Mouse (Mus musculus): Measurements from ENCODE around the gene Wasl.

DNA sequence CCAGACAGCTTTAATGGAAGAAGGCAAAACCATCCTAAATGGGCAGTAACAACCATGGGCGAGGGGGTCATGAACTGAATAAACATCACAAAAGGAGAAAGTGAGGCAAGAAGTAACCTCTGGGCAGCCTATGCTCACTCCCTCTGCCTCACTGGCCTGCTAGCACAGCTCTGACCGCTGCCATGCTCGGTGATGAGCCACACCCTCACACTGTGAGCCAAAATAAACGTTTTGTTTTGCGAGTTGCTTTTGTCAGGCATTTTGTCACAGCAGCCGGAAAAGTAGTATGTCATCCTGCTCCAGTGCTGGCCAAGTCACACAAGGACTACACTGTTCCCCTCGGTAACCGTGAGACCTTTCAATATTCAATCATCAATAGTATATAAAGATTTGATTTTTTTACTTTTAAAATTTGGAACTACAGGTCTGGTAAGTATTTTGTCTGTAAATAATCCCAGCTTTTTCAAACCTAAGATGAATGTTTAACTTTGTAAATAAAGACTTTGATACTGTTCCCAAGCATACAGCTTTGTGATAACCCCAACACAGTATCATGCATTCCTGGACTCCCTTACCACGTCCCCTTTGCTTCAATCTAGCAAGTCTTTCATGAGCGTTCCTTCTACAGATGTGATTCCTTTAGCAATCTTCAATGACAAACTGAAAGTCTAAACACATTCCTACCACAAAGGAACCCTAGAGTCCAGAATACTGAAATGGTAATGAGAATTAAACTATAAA is 7.0 kb downstream of the Wasl start:
- TF ChIP-seq POLR2A (IDR thresholded peaks at IDR 0.05; ENCODE audit: borderline replicate concordance, extremely low read depth, insufficient read depth, insufficient read length, poor library complexity, severe bottlenecking) (no peak), CTCF (IDR thresholded peaks at IDR 0.05; ENCODE audit: borderline replicate concordance, extremely low read depth, insufficient read depth, insufficient read length) (no peak)
